Mouse (Mus musculus): ENCODE measurements around the gene Lin7a.

GRCm38 (mm10) chr10:107248481-107248880 lies 23.0 kb upstream of the Lin7a start:
- TF ChIP-seq POLR2A (IDR thresholded peaks at IDR 0.05; ENCODE audit: low read depth, low read length) (no peak), CTCF (IDR thresholded peaks at IDR 0.05; ENCODE audit: borderline replicate concordance, insufficient read depth, low read length) (no peak)

All from embryonic fibroblast, embryonic 13.5 days (primary cell).